9 mouse cellular contexts compared by ENCODE assay signal in genomic region chr11:69364376-69364775, GRCm38 (mm10). TPM values are rescaled to one million over a fixed set of nuclear protein-coding genes. Genes with fewer than 3 reads are reported as not detected.
A peak's percentile ranks its signal among the peaks of the same experiment; 100 is the strongest.
DNase-seq lines count a peak whose midpoint lies in the region; ATAC-seq lines count a peak whose summit lies in the region.
"Had no signal": no experiment of that assay in that cellular context is flagged by ENCODE, and none has a peak within 500 bp of the region (broad histone marks: within the 10 kb centered on the region; RNA-seq: fewer than 3 reads in every experiment).

No protein-coding gene starts in this region.

- 0 out of 2 replicates have a peak overlapping the region, but pooled peaks have one; percentile 72 for H3K27ac ChIP-seq in neural tube, embryonic 11.5 days (ENCODE audit: low read depth, low read length)
- peak overlapping the region; percentile 95 for H3K27ac ChIP-seq in intestine, embryonic 14.5 days (ENCODE audit: low read depth)
- peak overlapping the region; percentile 39; the same call in 1 of the 2 replicates for H3K27ac ChIP-seq in liver, embryonic 13.5 days

- 64% methylated on average over 8 of the region's 8 CpGs for WGBS in neural tube, embryonic 11.5 days
- WGBS in intestine, embryonic 14.5 days = 47% methylated on average over 8 of the region's 8 CpGs
- WGBS in liver, embryonic 13.5 days (ENCODE audit: insufficient replicate concordance) = 52% methylated on average over 8 of the region's 8 CpGs

- H3K9me3 ChIP-seq in neural tube, embryonic 11.5 days (ENCODE audit: control insufficient read depth, low read length) = no peaks in the 10 kb centered on the region
- no peaks in the 10 kb centered on the region for H3K9me3 ChIP-seq in intestine, embryonic 14.5 days (ENCODE audit: control insufficient read depth, low read length)
- H3K9me3 ChIP-seq in liver, embryonic 13.5 days (replicated peaks) = no peaks in the 10 kb centered on the region

- no peak for DNase-seq in neural tube, embryonic 11.5 days (ENCODE audit: low spot score)
- DNase-seq in neural tube, embryonic 10.5 days (ENCODE audit: extremely low spot score, low spot score) = no peak
- no peak for DNase-seq in intestine, embryonic 14.5 days (ENCODE audit: low spot score)
- DNase-seq in liver, embryonic 13.5 days = no peak
- no peak for DNase-seq in right cerebral cortex, postnatal 4 days
- no peak for DNase-seq in left cerebral cortex, adult 11 months (ENCODE audit: low spot score)
- DNase-seq in adrenal gland, adult (ENCODE audit: inconsistent age in 2 of 2, low spot score in 1 of 2) = no peak
- no peak for DNase-seq in frontal cortex, postnatal 14 days (ENCODE audit: low spot score in 2 of 2)

- no peak overlapping the region for H3K4me3 ChIP-seq in neural tube, embryonic 11.5 days (ENCODE audit: low read depth, low read length)
- no peak overlapping the region for H3K4me3 ChIP-seq in intestine, embryonic 14.5 days (ENCODE audit: low read depth, low read length)
- H3K4me3 ChIP-seq in liver, embryonic 13.5 days (replicated peaks) = no peak overlapping the region

- peaks cover 20% of the 10 kb centered on the region for H3K36me3 ChIP-seq in neural tube, embryonic 11.5 days (ENCODE audit: control insufficient read depth, insufficient read depth, low read length)
- H3K36me3 ChIP-seq in intestine, embryonic 14.5 days (ENCODE audit: control insufficient read depth, insufficient read depth, low read length) = peaks cover 45% of the 10 kb centered on the region
- H3K36me3 ChIP-seq in liver, embryonic 13.5 days = peaks cover 8% of the 10 kb centered on the region; the same call in 1 of the 2 replicates

- ATAC-seq in neural tube, embryonic 11.5 days (ENCODE audit: insufficient read depth, low FRiP score, low TSS enrichment) = no peak
- no peak for ATAC-seq in intestine, embryonic 14.5 days (replicated peaks; ENCODE audit: low FRiP score, low TSS enrichment, low read depth)
- ATAC-seq in liver, embryonic 13.5 days (ENCODE audit: low read depth) = no peak

- peak overlapping the region; percentile 23; the same call in 1 of the 2 replicates for H3K9ac ChIP-seq in neural tube, embryonic 11.5 days (ENCODE audit: low read length)
- no peak overlapping the region for H3K9ac ChIP-seq in intestine, embryonic 14.5 days (ENCODE audit: low read length)
- no peak overlapping the region for H3K9ac ChIP-seq in liver, embryonic 13.5 days

- no peaks in the 10 kb centered on the region for H3K27me3 ChIP-seq in neural tube, embryonic 11.5 days (ENCODE audit: control insufficient read depth, insufficient read depth, low read length)
- H3K27me3 ChIP-seq in intestine, embryonic 14.5 days (replicated peaks; ENCODE audit: control insufficient read depth, insufficient read depth, low read length) = no peaks in the 10 kb centered on the region
- peaks cover 57% of the 10 kb centered on the region for H3K27me3 ChIP-seq in liver, embryonic 13.5 days
- H3K27me3 ChIP-seq: Patski had no signal

- H3K4me2 ChIP-seq in neural tube, embryonic 11.5 days (ENCODE audit: low read depth) = peak overlapping the region; percentile 84; the same call in 1 of the 2 replicates
- H3K4me2 ChIP-seq in intestine, embryonic 14.5 days (ENCODE audit: low read length) = peak overlapping the region; percentile 64
- peak overlapping the region; percentile 97 for H3K4me2 ChIP-seq in liver, embryonic 13.5 days

- H3K4me1 ChIP-seq in neural tube, embryonic 11.5 days (ENCODE audit: control insufficient read depth, insufficient read depth, low read length) = peaks cover 26% of the 10 kb centered on the region
- H3K4me1 ChIP-seq in intestine, embryonic 14.5 days (replicated peaks; ENCODE audit: control insufficient read depth, insufficient read depth, low read length) = peaks cover 26% of the 10 kb centered on the region
- peaks cover 45% of the 10 kb centered on the region for H3K4me1 ChIP-seq in liver, embryonic 13.5 days (replicated peaks)

RNA-seq across cellular contexts. Expression of gene Chd3, which starts 4.8 kb away (rescaled TPM):
- 57.3 and 60.1 TPM in 2 replicates for polyA plus RNA-seq in neural tube, embryonic 11.5 days (2014; fragmentation: Nextera tagmentation; extraction: Ambion mirVana)
- 52.4 and 62.3 TPM in 2 replicates for polyA plus RNA-seq in intestine, embryonic 14.5 days (2014; fragmentation: Nextera tagmentation; extraction: Ambion mirVana)
- 2.6 and 4.4 TPM in 2 replicates for polyA plus RNA-seq in liver, embryonic 13.5 days (2015; fragmentation: Nextera tagmentation; extraction: Ambion mirVana)

RNA-seq across cellular contexts. Expression of gene Rnf227, which starts 24.1 kb away (rescaled TPM):
- polyA plus RNA-seq in neural tube, embryonic 11.5 days (2014; fragmentation: Nextera tagmentation; extraction: Ambion mirVana) = 27.8 and 28.8 TPM in 2 replicates
- polyA plus RNA-seq in intestine, embryonic 14.5 days (2014; fragmentation: Nextera tagmentation; extraction: Ambion mirVana) = 13.2 and 14.3 TPM in 2 replicates
- 0.92 and 1.1 TPM in 2 replicates for polyA plus RNA-seq in liver, embryonic 13.5 days (2015; fragmentation: Nextera tagmentation; extraction: Ambion mirVana)

RNA-seq across cellular contexts. Expression of gene Naa38, which starts 30.9 kb away (rescaled TPM):
- polyA plus RNA-seq in neural tube, embryonic 11.5 days (2014; fragmentation: Nextera tagmentation; extraction: Ambion mirVana) = 125 and 129 TPM in 2 replicates
- 184 and 197 TPM in 2 replicates for polyA plus RNA-seq in intestine, embryonic 14.5 days (2014; fragmentation: Nextera tagmentation; extraction: Ambion mirVana)
- polyA plus RNA-seq in liver, embryonic 13.5 days (2015; fragmentation: Nextera tagmentation; extraction: Ambion mirVana) = 102 and 105 TPM in 2 replicates

RNA-seq across cellular contexts. Expression of gene Cyb5d1, which starts 31.1 kb away (rescaled TPM):
- 44.7 and 48.4 TPM in 2 replicates for polyA plus RNA-seq in neural tube, embryonic 11.5 days (2014; fragmentation: Nextera tagmentation; extraction: Ambion mirVana)
- polyA plus RNA-seq in intestine, embryonic 14.5 days (2014; fragmentation: Nextera tagmentation; extraction: Ambion mirVana) = 23.3 and 23.8 TPM in 2 replicates
- 10.3 and 13.0 TPM in 2 replicates for polyA plus RNA-seq in liver, embryonic 13.5 days (2015; fragmentation: Nextera tagmentation; extraction: Ambion mirVana)

RNA-seq across cellular contexts. Expression of gene Tmem88, which starts 33.7 kb away (rescaled TPM):
- polyA plus RNA-seq in neural tube, embryonic 11.5 days (2014; fragmentation: Nextera tagmentation; extraction: Ambion mirVana) = 13.1 and 17.2 TPM in 2 replicates
- polyA plus RNA-seq in intestine, embryonic 14.5 days (2014; fragmentation: Nextera tagmentation; extraction: Ambion mirVana) = 34.8 and 38.4 TPM in 2 replicates
- polyA plus RNA-seq in liver, embryonic 13.5 days (2015; fragmentation: Nextera tagmentation; extraction: Ambion mirVana) = 8.9 and 9.5 TPM in 2 replicates

Comparison
In these comparisons a context has a peak if more than half of its experiments do, and no peak if none do; other contexts are left out.
1. H3K27ac ChIP-seq: peak in every context shown above with its lines; median percentile 95 in intestine, embryonic 14.5 days; 72 in neural tube, embryonic 11.5 days; 39 in liver, embryonic 13.5 days.